Mouse (Mus musculus) heart, postnatal 0 days (tissue): ENCODE measurements at regions not wholly inside any gene's neighbourhood (a gene's known extent, or its start where the extent isn't known, plus 50 kb on each side); places are given as distances from the start of the nearest gene placed in this dataset.
A peak's percentile ranks its signal among the peaks of the same experiment; 100 is the strongest.

Experiments
- ATAC-seq: fragments of 200-750 bp; cut with Nextera tagmentation; 2 replicates; pipeline ENCODE4 v1.8.0; 2017; ENCODE audit warnings: low read depth, moderate number of reproducible peaks, moderate library complexity; ENCODE audit not compliant: insufficient read depth
- DNase-seq: peaks from one replicate; pipeline ENCODE4 v3.0.0-alpha.2; 2016; ENCODE audit warnings: low spot score
- H3K27ac ChIP-seq: fragments of 300-500 bp; sonication (generic); 2 replicates; pipeline ENCODE4 v1.5.1; 2014; ENCODE audit warnings: low read depth, mild to moderate bottlenecking
- H3K27me3 ChIP-seq: fragments of 300-500 bp; sonication (generic); 2 replicates; pipeline ENCODE4 v1.6.1; 2014; ENCODE audit warnings: low read length, mixed read lengths; ENCODE audit not compliant: control insufficient read depth, insufficient read depth
- H3K36me3 ChIP-seq: fragments of 300-500 bp; sonication (generic); replicated peaks from 2 replicates; pipeline ENCODE4 v1.6.1; 2014; ENCODE audit warnings: low read length, mixed read lengths; ENCODE audit not compliant: control insufficient read depth, insufficient read depth
- H3K4me1 ChIP-seq: fragments of 300-500 bp; sonication (generic); 2 replicates; pipeline ENCODE4 v1.6.1; 2014; ENCODE audit warnings: antibody characterized with exemption; ENCODE audit not compliant: control insufficient read depth, insufficient read depth
- H3K4me2 ChIP-seq: fragments of 300-500 bp; sonication (generic); 2 replicates; pipeline ENCODE4 v1.6.1; 2014; ENCODE audit warnings: low read depth, mild to moderate bottlenecking, low read length, moderate library complexity
- H3K4me3 ChIP-seq: fragments of 300-500 bp; sonication (generic); 2 replicates; pipeline ENCODE4 v1.5.1; 2014; ENCODE audit warnings: low read depth, low read length
- H3K9ac ChIP-seq: fragments of 300-500 bp; sonication (generic); replicated peaks from 2 replicates; pipeline ENCODE4 v1.6.1; 2014; ENCODE audit warnings: low read depth, low read length, mixed read lengths
- H3K9me3 ChIP-seq: fragments of 300-500 bp; sonication (generic); replicated peaks from 2 replicates; pipeline ENCODE4 v1.6.1; 2016; ENCODE audit warnings: low read length; ENCODE audit not compliant: control insufficient read depth
- CTCF ChIP-seq: IDR thresholded peaks from 2 replicates; pipeline ENCODE4 v1.5.1; 2016; ENCODE audit warnings: antibody characterized with exemption, control low read depth, low read depth
- EP300 ChIP-seq: IDR thresholded peaks from 2 replicates; pipeline ENCODE4 v1.6.1; 2016; ENCODE audit warnings: antibody characterized with exemption, low read depth
- WGBS: fragments of 180-500 bp; shearing (Covaris S2); extraction: QIAGEN DNeasy Blood & Tissue Kit; methylation state at CpG from one replicate; pipeline ENCODE4 v1.1.7; 2014; 5-methylcytosine and 5-hydroxymethylcytosine counted together

- TF ChIP-seq EP300 (no peak), CTCF (no peak)
- Histone ChIP-seq H3K27me3 (no peaks in the 10 kb centered on the region), H3K9me3 (no peaks in the 10 kb centered on the region), H3K4me1 (peaks cover 15% of the 10 kb centered on the region), H3K36me3 (no peaks in the 10 kb centered on the region), H3K4me2 (no peak overlapping the region), H3K4me3 (no peak overlapping the region), H3K9ac (no peak overlapping the region), H3K27ac (no peak overlapping the region)
- WGBS, result 54% methylated on average over 6 of the region's 6 CpGs
- no peak for ATAC-seq
- no peak for DNase-seq
These were observed 247.6 kb downstream of the Cxcl12 start for GRCm38 (mm10) chr6:117415901-117416300.

GRCm38 (mm10) chr6:117416461-117416860, 248.1 kb downstream of the Cxcl12 start:
- TF ChIP-seq CTCF (peak; percentile 43), EP300 (no peak)
- 64% methylated on average over 5 of the region's 5 CpGs for WGBS
- no peak overlapping the region for H3K27ac ChIP-seq
- no peaks in the 10 kb centered on the region for H3K36me3 ChIP-seq
- H3K4me2 ChIP-seq, result no peak overlapping the region
- peaks cover 15% of the 10 kb centered on the region for H3K4me1 ChIP-seq
- DNase-seq (no peak), ATAC-seq (no peak)
- H3K27me3 ChIP-seq, result no peaks in the 10 kb centered on the region
- H3K9ac ChIP-seq, result no peak overlapping the region
- no peaks in the 10 kb centered on the region for H3K9me3 ChIP-seq
- H3K4me3 ChIP-seq, result no peak overlapping the region

- Histone ChIP-seq H3K4me3 (no peak overlapping the region), H3K27me3 (no peaks in the 10 kb centered on the region), H3K36me3 (no peaks in the 10 kb centered on the region), H3K4me1 (no peaks in the 10 kb centered on the region), H3K9ac (no peak overlapping the region), H3K4me2 (no peak overlapping the region), H3K27ac (no peak overlapping the region), H3K9me3 (peaks cover 4% of the 10 kb centered on the region; the same call in 1 of the 2 replicates)
- WGBS, result 78% methylated on average over 10 of the region's 10 CpGs
- DNase-seq (no peak), ATAC-seq (no peak)
- TF ChIP-seq EP300 (no peak), CTCF (no peak)
These were observed 254.7 kb downstream of the Cxcl12 start for GRCm38 (mm10) chr6:117422846-117423573.

- ATAC-seq (no peak), DNase-seq (no peak)
- no peaks in the 10 kb centered on the region for H3K36me3 ChIP-seq
- no peaks in the 10 kb centered on the region for H3K4me1 ChIP-seq
- H3K4me3 ChIP-seq, result no peak overlapping the region
- 90% methylated on average over 5 of the region's 5 CpGs for WGBS
- no peak overlapping the region for H3K9ac ChIP-seq
- H3K27me3 ChIP-seq, result no peaks in the 10 kb centered on the region
- TF ChIP-seq CTCF (no peak), EP300 (no peak)
- H3K27ac ChIP-seq, result no peak overlapping the region
- H3K9me3 ChIP-seq, result peaks cover 4% of the 10 kb centered on the region; the same call in 1 of the 2 replicates
- H3K4me2 ChIP-seq, result no peak overlapping the region
These were observed 258.0 kb downstream of the Cxcl12 start for GRCm38 (mm10) chr6:117426363-117426762.

GRCm38 (mm10) chr6:117427351-117428142, 259.2 kb downstream of the Cxcl12 start:
- no peak for TF ChIP-seq EP300
- no peak for TF ChIP-seq CTCF
- Histone ChIP-seq H3K27me3 (no peaks in the 10 kb centered on the region), H3K36me3 (no peaks in the 10 kb centered on the region), H3K4me2 (no peak overlapping the region), H3K4me1 (no peaks in the 10 kb centered on the region), H3K9ac (no peak overlapping the region), H3K4me3 (no peak overlapping the region), H3K9me3 (peaks cover under 1% of the 10 kb centered on the region; the same call in 1 of the 2 replicates), H3K27ac (no peak overlapping the region)
- ATAC-seq, result peak; percentile 58
- WGBS, result 43% methylated on average over 12 of the region's 12 CpGs
- DNase-seq, result peak; percentile 64
